Mouse (Mus musculus): ENCODE results near the gene Ptger4. TPM values are rescaled to one million over a fixed set of nuclear protein-coding genes. Genes with fewer than 3 reads are reported as not detected.

The Ptger4 gene
- polyA plus RNA-seq, 1 experiment from 2014 or later, result 18.2 TPM

DNA sequence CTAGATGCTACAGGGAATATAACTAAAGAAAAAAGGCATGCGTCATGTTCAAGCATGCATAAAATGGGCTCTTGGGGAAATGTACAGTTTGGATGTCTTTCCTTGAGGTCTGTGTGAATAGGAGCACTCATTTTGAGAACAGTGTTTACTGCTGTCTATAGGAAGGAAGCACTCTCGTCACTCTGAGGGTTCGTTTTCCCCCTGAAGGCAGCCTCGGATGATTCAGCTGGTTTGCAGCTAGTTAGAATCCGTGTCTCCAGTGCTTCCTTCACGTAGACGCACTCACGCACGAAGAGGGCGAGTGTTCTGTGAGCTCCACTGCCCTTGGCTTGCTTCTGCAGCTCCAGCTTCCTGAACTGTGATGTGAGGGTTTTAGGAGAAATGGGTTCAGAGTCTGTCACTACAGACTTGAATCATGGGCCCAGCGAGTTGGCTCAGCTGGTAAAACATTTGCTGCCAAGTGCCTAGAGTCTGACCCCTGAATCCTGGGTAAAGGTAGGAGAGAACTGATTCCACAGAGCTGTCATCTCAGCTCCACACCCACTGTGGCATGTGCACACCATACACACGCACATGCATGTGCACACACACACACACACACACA lies 70.7 kb downstream of the Ptger4 start:
- DNase-seq (ENCODE audit: low spot score), result no peak

DNA sequence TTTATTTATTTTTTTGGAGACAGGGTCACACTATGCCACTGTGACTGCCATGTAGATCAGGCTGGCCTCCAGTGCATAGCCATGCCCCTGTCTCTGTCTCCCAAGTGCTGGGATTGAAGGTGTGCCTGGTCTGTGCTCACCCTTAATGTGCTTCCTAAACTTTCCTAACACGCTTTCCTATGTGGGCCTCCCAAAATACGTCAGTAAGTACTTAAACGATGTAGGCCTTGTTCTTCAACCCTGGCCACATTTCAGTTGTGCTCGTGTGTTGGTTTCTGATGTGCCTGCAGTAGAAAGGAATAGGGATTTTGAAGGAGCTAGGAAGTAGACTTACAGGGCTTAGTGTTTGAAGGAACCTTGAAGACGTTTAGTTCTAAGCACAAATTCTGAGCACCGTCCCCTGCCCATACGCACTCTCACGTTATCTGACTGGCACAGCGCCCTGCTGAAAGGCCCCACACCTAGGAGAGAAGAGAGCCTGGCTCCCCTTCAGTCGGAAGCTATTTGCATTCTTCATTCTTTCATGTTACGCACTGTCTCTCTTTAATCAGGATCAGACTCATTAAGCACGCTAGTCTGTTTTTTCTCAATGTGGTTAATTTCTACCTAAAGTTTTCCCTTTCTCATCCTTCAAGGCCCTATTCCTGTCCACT lies 78.7 kb downstream of the Ptger4 start:
- DNase-seq (ENCODE audit: low spot score), result no peak

DNA sequence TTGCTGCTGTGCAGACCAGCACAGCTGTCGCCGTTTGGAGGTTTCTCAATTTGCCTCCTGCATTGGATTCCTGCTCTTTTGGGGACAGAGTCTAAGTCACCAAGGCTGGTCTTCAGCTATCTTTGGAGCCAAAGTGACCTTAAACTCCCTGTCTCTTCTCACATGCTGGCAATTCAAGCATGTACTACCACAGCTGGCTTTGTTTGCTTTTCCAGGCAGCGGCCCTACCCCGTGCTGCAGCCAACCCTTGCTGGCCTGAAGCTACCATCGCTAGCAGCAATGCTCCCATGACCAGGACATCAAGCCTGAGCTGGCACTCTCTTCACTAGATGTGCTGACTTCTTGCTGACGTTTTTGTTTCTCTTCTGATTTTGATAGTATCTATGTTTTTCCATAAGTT lies 85.2 kb downstream of the Ptger4 start:
- DNase-seq (ENCODE audit: low spot score), result no peak

DNA sequence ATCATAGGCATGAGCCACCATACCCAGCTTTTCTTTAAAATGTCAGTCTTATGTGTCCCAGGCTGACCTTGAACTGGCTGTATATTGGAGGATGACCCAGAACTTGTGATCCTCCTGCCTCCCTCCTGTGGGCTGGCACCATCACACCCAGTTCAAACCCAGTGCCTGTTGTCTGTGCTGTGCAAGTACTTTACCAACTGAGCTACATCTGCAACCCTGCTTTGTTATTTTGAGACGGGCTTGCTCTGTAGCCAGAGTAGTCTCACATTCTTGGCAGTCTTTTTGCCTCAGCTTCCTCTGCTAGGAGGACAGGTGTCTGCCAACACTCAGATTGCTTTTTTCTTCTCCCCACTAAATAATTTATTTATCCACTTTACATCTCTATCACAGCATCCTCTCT lies 86.6 kb downstream of the Ptger4 start:
- no peak for DNase-seq (ENCODE audit: low spot score)

Other genes starting within 250 kb of the Ptger4 start
- not detected in 2 replicates for gene C7, start 180.4 kb downstream of the Ptger4 start, polyA plus RNA-seq (2015; fragmentation: Nextera tagmentation; extraction: Ambion mirVana)
- gene Card6, start 135.6 kb downstream of the Ptger4 start, polyA plus RNA-seq (2015; fragmentation: Nextera tagmentation; extraction: Ambion mirVana), result 1.0 and 1.3 TPM in 2 replicates
- gene Rpl37, start 127.5 kb downstream of the Ptger4 start, polyA plus RNA-seq (2015; fragmentation: Nextera tagmentation; extraction: Ambion mirVana), result 833 and 884 TPM in 2 replicates
- gene Prkaa1, start 100.3 kb downstream of the Ptger4 start, polyA plus RNA-seq (2015; fragmentation: Nextera tagmentation; extraction: Ambion mirVana), result 11.5 and 12.5 TPM in 2 replicates
- 43.6 and 45.9 TPM in 2 replicates for gene Ttc33, start 58.7 kb downstream of the Ptger4 start, polyA plus RNA-seq (2015; fragmentation: Nextera tagmentation; extraction: Ambion mirVana)